Mouse (Mus musculus) ZHBTc4 (cell line): ENCODE data around the gene Rhbg.
A peak's percentile ranks its signal among the peaks of the same experiment; 100 is the strongest.

Experiments
- DNase-seq: peaks from one replicate; pipeline ENCODE4 v3.0.0-alpha.2; 2011; ENCODE audit warnings: low read depth, low spot score

Gene Rhbg

GRCm38 (mm10) chr3:88262346-88262745 is 7.8 kb upstream of the Rhbg start:
- no peak for DNase-seq

- no peak for DNase-seq
Measured at GRCm38 (mm10) chr3:88256382-88256781, 1.9 kb upstream of the Rhbg start.

GRCm38 (mm10) chr3:88255950-88256349 is 1.4 kb upstream of the Rhbg start:
- DNase-seq, result no peak

- DNase-seq, result no peak
Measured at GRCm38 (mm10) chr3:88252739-88253138, 1.8 kb downstream of the Rhbg start.

GRCm38 (mm10) chr3:88248406-88248805 is 6.1 kb downstream of the Rhbg start:
- DNase-seq, result peak; percentile 53

- peak; percentile 83 for DNase-seq
Measured at GRCm38 (mm10) chr3:88247666-88248065, 6.8 kb downstream of the Rhbg start.

- DNase-seq, result peak; percentile 90
Measured at GRCm38 (mm10) chr3:88245811-88246210, 8.7 kb downstream of the Rhbg start.

GRCm38 (mm10) chr3:88244071-88244470 is 10.4 kb downstream of the Rhbg start:
- peak; percentile 59 for DNase-seq

- DNase-seq, result peak; percentile 74
Measured at GRCm38 (mm10) chr3:88242531-88242930, 12.0 kb downstream of the Rhbg start.

- peak; percentile 58 for DNase-seq
Measured at GRCm38 (mm10) chr3:88241045-88241786, 13.3 kb downstream of the Rhbg start.

GRCm38 (mm10) chr3:88239446-88239845 is 15.1 kb downstream of the Rhbg start:
- no peak for DNase-seq

- no peak for DNase-seq
Measured at GRCm38 (mm10) chr3:88238866-88239391, 15.6 kb downstream of the Rhbg start.

- DNase-seq, result peak; percentile 62
Measured at GRCm38 (mm10) chr3:88237556-88238194, 16.8 kb downstream of the Rhbg start.

GRCm38 (mm10) chr3:88237161-88237555 is 17.4 kb downstream of the Rhbg start:
- DNase-seq, result no peak

GRCm38 (mm10) chr3:88235616-88236015 is 18.9 kb downstream of the Rhbg start:
- DNase-seq, result no peak

- peak; percentile 60 for DNase-seq
Measured at GRCm38 (mm10) chr3:88235216-88235615, 19.3 kb downstream of the Rhbg start.

- DNase-seq, result no peak
Measured at GRCm38 (mm10) chr3:88234041-88234440, 20.5 kb downstream of the Rhbg start.

GRCm38 (mm10) chr3:88232851-88233649 is 21.5 kb downstream of the Rhbg start:
- no peak for DNase-seq

- DNase-seq, result no peak
Measured at GRCm38 (mm10) chr3:88232301-88232702, 22.2 kb downstream of the Rhbg start.

- peak; percentile 85 for DNase-seq
Measured at GRCm38 (mm10) chr3:88231061-88231641, 23.4 kb downstream of the Rhbg start.

GRCm38 (mm10) chr3:88230262-88231047 is 24.1 kb downstream of the Rhbg start:
- no peak for DNase-seq
